Mouse (Mus musculus): ENCODE measurements around the gene Grm7.

Gene Grm7

DNA sequence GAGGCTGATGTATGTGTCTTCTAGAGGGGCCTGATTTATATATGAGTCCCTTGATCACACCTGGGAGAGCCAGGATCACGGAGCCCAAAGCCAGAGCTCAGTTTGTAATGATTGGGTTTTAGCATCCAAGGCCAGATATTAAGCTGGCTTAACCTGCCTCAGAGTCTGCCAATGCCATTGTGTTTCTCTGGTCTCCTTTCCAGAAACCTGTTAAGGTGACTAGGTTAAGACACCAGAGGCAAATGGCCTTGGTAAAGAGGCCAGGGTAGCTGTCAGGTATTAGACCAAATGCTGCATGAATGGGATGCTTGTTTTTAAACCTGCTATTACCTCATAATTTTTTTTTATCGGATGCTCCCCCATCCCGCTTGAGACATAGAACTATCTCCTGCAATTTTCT lies 722.7 kb downstream of the Grm7 start:
- DNase-seq (ENCODE audit: low spot score in 2 of 2), result no peak

DNA sequence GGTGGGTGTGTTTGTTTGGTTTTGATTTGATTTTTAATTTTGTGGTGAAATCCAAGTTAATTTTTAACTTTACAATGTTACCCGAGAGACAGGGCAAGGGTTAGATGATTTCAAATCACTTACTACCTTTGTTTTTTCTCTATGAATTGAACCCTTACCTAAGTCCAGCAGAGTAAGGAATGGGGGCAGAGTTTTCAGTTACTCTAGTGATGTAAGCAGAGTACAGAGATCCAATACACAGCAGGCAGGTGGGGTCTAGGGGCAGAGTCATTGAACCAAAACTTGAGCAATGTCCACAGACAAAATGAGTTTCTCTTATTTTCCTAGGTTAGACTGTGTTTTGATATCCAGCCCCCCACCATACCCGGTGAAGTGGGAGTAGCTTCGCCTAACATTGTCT lies 723.2 kb downstream of the Grm7 start:
- no peak for DNase-seq (ENCODE audit: low spot score in 2 of 2)

GRCm38 (mm10) chr6:111369013-111369412 lies 723.6 kb downstream of the Grm7 start:
- DNase-seq (ENCODE audit: low spot score in 2 of 2), result no peak

- no peak for DNase-seq (ENCODE audit: low spot score in 2 of 2)
Observed at GRCm38 (mm10) chr6:111371581-111372349, 726.4 kb downstream of the Grm7 start.

DNA sequence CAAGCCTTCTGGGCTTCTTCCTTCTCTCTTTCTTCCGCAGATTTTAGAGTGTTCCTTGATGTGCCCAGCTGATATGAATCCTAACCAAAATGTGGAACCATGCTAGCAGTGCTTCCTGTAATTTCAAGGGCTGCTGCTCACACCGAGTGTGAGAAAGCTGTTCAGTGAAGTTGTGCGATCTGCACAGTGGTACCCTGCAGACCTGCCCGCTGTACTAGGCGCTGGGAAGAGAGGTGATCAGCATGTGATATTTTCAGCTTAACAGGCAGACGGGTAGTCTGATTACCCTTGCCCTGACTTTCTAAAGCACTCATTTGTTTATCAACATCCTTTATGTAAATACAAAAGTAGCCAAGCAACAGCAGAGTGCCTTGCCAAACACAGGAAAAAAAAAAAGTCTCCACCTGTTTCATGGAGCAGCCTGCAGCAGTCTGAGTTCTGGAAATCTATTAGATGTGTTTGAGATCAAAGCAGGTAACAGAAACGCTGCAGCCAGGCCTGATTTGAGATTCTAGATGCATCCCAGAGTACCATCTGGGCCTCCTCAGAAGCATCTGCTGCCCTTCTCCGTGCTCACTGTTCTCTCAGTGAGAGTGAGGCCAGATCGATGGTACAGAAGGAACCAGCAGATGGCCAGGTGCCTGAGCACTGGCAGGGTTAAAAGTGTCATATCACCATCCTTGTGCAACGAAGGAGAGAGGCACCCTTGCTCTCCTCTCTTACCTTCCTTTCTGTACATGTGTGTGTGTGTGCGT lies 727.4 kb downstream of the Grm7 start:
- DNase-seq (ENCODE audit: low spot score in 2 of 2), result no peak

DNA sequence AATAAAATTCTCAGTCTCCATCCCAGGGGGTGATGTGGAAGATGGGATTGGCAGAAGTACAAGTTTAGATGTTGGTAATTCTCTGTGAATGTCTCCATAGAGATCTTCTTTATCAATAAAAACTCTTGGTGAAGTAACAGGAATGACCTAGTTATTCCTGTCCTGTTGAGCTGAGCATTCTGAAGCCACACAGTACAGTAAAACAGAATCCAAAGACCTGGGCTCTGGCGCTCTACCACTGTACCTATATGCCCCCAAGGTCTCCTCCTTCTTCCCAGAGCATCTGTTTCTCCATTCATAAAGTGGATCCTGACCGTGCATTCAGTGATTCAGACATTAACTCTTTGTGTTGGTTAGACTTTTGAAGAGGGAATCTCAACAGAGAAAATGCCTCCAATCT lies 735.3 kb downstream of the Grm7 start:
- DNase-seq (ENCODE audit: low spot score in 2 of 2), result no peak

DNA sequence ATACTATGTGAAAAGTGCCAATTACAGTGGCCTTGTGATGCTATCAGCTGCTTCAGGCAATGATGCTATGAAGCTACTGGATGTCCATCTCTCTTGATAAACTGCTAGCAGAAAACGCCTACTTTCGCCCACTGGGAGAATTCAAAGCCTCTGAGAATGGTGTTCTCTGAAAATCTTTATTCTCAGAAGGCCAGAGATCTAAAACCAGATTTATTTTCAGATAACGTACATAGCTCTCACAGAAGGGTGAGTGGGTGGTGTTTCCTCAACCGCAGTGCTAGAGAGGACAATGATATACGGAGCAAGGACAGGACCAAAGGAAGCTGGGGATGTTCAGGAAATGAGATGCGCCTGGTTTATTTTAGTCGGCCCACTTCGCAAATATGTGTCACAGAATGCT lies 763.4 kb downstream of the Grm7 start:
- no peak for DNase-seq (ENCODE audit: low spot score in 2 of 2)

GRCm38 (mm10) chr6:111424737-111425136 lies 779.4 kb downstream of the Grm7 start:
- DNase-seq (ENCODE audit: low spot score in 2 of 2), result no peak

- no peak for DNase-seq (ENCODE audit: low spot score in 2 of 2)
Observed at GRCm38 (mm10) chr6:111446228-111446627, 800.8 kb downstream of the Grm7 start.

DNA sequence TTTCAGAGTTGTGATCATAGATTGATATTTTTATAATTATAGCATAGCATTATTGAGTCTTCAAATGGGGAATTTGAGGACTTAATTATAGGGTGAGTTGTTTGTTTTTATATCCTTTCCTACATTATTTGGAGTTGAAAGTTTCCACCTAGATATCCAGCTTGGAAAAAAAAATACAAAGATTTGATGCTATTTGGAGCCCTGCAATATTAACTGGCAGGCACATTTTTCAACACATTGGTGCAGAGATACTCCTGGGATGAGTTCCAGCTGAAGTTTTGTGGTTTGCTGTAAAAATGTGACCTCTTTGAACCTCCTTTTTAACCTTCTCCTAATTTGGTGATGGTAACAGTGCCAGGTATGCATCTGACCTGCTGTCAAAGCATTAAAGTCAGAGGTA lies 802.5 kb downstream of the Grm7 start:
- DNase-seq (ENCODE audit: low spot score in 2 of 2), result no peak

GRCm38 (mm10) chr6:111449054-111449783 lies 803.8 kb downstream of the Grm7 start:
- no peak for DNase-seq (ENCODE audit: low spot score in 2 of 2)

DNA sequence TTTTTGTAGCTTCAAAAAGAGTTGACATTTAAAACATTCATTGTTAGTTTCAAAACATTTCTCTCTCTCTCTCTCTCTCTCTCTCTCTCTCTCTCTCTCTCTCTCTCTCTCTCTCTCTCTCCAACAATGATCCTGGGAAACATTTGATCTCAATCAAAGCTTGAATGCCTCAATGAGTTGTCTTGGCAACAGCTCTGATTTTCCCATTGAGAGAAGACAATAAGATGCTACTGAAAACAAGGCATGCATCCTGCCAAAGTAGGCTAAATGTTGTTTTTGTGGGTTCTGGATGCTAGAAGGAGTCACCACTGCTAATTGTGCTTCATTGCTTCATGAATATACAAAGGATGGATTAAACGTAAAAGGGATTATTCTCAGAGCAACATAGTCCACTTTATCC lies 836.5 kb downstream of the Grm7 start:
- no peak for DNase-seq (ENCODE audit: low spot score in 2 of 2)

DNA sequence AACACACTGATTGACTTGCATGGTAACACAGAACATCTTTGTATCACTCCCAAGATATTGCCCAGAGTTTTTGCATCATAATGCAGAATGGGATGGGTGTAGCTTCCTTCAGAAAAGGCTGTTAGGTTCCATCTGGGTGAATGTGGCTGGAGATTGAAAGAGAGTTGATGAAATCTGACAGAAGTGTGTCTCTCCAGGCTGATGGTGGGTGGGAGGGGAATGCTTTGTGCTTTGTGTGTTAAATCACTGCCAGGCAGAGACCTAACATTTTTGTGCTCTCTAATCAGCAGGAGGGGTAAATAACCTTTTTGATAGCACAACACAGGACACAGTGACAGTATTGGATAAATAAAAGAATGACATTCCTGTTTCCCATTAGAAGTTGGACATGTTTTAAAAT lies 840.7 kb downstream of the Grm7 start:
- no peak for DNase-seq (ENCODE audit: low spot score in 2 of 2)

DNA sequence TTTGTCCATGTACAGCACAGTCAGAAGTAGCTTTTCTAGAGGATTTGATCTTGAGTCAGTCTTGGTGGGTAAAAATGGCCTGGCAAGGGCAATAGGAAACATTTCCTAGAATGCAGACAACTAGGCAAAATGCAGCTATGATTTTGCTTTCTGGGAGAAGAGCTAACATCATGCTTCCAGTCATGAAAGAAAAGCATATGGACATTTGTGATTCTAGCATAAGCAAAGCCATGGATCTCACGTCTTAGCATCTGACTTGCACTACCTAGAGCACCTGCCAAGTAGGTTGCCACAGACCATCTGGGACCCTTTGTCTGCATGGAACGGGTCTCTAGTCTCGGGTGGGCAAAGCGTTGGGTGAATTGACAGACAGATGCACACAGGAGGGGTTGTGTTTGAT lies 842.2 kb downstream of the Grm7 start:
- DNase-seq (ENCODE audit: low spot score in 2 of 2), result no peak

- DNase-seq (ENCODE audit: low spot score in 2 of 2), result no peak
Observed at GRCm38 (mm10) chr6:111492166-111492565, 846.8 kb downstream of the Grm7 start.

DNA sequence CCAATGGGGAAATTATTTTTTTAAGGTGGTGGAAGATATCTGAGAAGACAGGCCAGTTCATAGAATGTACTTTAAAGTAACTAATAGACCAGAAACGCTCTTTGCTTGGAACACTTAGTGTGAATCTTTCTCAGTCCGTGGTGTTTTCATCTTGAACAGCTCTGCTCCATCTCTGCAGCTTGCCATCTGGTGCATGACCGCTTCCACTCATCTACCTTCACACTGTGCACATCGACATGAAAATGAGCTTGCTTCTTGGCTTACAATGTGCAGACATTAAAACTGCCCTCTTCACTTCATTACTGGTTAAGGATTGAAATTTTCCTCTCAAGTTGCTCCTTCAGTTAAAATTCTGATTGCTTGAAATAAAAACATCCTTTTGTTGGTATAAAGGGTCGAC lies 854.2 kb downstream of the Grm7 start:
- DNase-seq (ENCODE audit: low spot score in 2 of 2), result no peak

GRCm38 (mm10) chr6:111510768-111511459 lies 865.5 kb downstream of the Grm7 start:
- no peak for DNase-seq (ENCODE audit: low spot score in 2 of 2)

GRCm38 (mm10) chr6:111512359-111512758 lies 867.0 kb downstream of the Grm7 start:
- no peak for DNase-seq (ENCODE audit: low spot score in 2 of 2)

DNA sequence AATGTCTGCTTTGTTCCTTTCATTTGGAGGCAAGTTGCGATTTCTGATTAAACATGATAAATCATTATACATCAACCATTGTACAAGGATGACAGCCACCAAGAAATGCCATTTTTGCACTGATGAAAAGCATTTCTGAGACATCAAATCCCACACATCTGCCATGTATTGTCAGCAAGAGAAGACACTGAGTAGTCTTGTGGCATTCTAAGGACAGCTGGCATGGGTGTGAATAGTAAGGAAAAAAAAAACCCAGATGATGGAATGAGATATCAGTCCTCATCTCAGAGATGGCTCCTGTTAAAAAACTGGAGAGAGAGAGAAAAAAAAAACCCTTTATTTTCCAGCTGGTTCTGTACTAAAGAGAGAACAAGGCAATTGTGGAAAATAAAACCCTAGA lies 875.8 kb downstream of the Grm7 start:
- no peak for DNase-seq (ENCODE audit: low spot score in 2 of 2)

GRCm38 (mm10) chr6:111522122-111522521 lies 876.7 kb downstream of the Grm7 start:
- no peak for DNase-seq (ENCODE audit: low spot score in 2 of 2)

- DNase-seq (ENCODE audit: low spot score in 2 of 2), result no peak
Observed at GRCm38 (mm10) chr6:111529985-111530384, 884.6 kb downstream of the Grm7 start.

DNA sequence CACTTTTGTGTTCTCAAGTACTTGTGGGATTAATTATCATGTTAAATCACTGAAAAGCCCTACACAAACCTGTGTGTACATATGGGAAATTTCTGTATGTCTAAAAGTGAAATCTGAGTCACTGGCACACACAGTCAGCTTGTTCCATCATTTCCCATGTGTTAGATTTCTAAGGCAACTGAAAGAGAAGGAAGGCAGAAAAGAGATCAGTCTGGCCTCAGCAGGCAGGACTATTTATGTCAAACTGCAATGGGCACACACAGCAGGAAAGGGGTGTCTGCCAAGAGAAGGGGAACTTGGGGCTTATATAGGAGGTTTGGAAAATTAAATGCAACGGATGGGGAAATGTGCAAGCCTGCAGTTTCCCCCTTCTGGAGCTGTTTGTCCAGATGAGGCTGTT lies 913.2 kb downstream of the Grm7 start:
- no peak for DNase-seq (ENCODE audit: low spot score in 2 of 2)

Data from spleen, postnatal 14 days (tissue).